Mouse (Mus musculus): ENCODE measurements around the gene 2610002M06Rik.
A peak's percentile ranks its signal among the peaks of the same experiment; 100 is the strongest.

2610002M06Rik gene

DNA sequence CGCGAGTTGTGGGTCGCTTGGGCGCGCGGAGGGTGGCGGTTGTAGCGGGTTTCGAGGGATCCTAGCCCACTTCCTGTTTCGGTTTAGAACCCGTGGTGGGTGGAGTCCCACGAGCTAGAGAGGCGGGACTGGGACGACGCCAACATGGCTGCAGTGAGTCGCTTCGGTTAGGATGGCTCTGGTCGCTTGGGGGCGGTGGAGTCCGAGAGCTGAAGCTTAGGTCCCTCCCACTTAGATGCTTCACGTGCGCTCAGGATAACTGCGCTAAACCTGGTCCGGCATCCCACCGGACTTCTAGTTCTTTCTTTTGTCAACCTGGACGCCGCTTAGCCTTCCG is at the start of gene 2610002M06Rik:
2610002M06Rik (minus strand) TSS at position 117 of the 337 bp plus-strand sequence.
- peak; percentile 48 for DNase-seq (ENCODE audit: low spot score)

DNA sequence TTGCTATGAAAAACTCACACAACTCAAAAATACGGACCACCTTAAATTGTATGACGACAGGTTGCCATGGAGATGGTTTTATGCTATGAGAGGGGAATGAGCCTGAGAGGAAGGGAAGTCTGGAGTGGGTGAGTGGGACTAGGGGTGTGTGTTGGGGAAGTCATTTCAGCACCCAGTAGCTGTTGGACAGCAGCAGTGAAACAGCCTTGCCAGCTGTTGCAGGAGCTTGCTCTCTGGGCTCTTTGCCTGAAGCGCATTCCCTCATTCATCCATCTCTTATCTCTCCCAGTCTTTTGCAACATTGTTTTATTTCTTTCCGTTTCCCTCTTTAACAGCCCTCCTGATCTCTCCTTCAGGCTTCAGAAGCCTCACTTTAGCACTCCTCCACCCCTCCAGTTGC is 42.0 kb upstream of the 2610002M06Rik start:
- no peak for DNase-seq (ENCODE audit: low spot score)

- DNase-seq (ENCODE audit: low spot score): no peak
Observed at GRCm38 (mm10) chrX:107816726-107817125, 592 bp upstream of the 2610002M06Rik start.

DNA sequence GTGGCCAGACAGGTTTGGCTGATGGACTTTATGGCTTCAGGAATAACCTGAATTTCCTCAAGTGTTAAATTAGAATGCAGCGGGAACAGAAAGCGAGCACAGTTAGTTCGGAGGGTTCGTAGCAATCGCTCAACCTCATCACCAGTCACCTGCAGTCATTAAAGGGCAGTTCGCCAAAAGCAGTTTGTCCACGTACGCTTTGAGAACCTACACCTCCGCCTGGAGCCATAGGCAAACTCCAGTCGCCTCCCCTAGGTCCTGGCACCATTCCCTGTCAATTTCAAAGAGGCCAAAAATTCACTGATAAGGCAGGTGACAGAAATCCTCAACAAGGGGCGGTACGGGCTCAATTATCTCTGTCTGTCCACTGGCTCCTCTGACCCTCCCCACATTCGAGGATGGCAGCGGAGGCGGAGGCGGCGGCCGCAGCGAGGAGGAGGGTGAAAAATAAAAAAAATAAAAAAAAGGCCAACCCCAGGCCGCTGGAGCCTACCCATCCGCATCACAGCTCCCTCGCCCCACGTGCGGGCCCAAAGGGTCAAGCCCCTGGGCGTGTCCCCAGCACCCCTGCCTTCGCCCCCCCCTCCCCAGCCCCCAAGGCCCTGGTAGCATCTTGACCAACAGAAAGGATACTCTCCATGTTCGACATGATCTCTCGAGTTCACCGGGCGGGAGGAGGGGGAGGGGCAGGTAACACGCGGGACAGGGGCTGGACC is 474 bp downstream of the 2610002M06Rik start:
- DNase-seq (ENCODE audit: low spot score): peak; percentile 6

DNA sequence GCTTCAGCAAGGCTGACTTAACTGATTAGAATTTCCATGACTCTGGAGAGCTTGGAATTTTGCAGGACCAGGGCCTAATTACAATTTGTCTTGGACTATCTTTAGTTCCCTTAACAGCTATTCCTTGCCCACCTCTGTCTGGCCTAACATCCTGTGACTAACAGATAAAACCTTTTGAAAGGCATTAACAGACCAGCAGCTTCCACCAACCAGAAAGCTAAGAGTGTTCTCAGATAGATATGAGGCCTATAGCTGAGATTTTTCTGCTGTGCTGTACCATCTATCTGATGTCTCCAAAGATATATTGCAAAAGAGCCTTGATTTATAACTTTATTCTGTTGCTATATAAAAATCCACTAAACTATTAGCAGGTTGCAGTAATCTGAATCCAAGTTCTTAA is 4.0 kb downstream of the 2610002M06Rik start:
- no peak for DNase-seq (ENCODE audit: low spot score)

GRCm38 (mm10) chrX:107796919-107797318 is 19.2 kb downstream of the 2610002M06Rik start:
- no peak for DNase-seq (ENCODE audit: low spot score)

DNA sequence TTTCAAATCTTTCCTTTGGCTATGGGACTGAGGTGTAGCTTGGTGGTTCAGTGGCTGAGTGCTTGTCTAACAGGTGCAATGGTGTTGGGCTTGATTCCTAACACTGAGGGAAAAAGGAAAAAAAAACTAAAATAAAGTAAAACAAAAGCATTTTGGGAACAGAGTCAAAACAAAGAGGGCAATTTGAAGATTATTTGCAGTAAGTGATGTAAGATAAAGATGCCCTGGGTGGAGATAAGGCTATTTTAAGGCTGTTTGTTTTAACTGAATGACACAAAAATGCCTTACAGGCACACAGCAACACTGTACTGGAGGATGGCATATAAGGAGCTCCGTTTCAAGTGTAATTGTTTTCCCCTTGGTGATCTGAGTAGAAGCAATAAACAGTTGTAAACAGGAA is 20.3 kb downstream of the 2610002M06Rik start:
- DNase-seq (ENCODE audit: low spot score): no peak

DNA sequence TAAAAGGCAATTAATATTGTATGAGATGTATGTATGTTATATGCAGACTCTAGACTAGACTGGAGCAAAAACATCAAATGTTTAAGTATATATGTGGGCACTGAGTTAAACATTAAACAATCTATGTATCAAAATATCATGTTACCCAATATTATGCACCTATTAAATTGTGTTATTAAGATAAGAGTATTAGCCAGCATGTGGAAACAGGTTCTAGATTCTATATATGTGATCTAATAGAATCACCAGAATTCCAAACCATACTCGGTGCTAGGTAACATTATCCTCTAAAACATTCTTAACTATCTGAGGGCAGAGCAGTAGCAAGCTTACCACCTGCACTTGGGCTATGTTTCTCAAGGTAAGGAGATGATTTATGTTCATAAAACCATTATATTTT is 23.8 kb downstream of the 2610002M06Rik start, which contains the start of gene Tent5d:
Tent5d (plus strand) TSS at position 301 of the 400 bp plus-strand sequence.
- DNase-seq (ENCODE audit: low spot score): no peak

DNA sequence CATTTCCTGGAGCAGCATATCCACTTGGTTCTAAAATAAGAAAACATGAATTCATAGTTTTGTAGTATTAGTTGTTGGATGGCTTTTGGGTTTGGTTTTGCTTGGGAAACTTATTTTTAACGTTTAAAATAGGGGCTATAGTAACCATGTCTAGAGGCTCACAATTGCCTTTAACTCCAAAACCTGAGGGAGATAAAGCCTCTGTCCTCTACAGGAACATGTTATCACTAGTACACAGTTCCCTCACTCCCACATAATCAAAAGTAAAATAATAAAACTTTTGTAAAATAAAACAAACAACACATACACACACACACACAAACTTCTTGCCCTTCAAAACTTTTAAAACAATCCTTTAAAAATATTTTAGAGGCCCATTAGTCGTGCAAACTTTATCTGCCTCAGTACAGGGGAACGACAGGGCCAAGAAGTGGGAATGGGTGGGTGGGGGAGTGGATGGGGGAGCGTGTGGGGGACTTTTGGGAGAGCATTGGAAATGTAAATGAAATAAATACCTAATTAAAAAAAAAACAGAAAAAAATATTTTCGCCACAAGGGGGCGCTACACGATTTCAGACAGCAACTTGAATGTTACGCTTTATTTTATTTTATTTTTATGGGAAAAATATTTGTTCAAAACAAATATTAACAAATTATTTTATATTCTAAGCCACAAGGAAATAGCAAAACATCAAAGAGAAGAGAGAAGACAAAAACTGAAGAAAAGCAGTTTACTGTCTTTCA is 25.2 kb downstream of the 2610002M06Rik start:
- no peak for DNase-seq (ENCODE audit: low spot score)

GRCm38 (mm10) chrX:107790136-107790535 is 26.0 kb downstream of the 2610002M06Rik start:
- DNase-seq (ENCODE audit: low spot score): no peak

GRCm38 (mm10) chrX:107767896-107768295 is 48.2 kb downstream of the 2610002M06Rik start:
- no peak for DNase-seq (ENCODE audit: low spot score)
